Mouse (Mus musculus) CH12.LX (cell line): ENCODE data around the gene Cttnbp2.

Source experiments
- BHLHE40 ChIP-seq: IDR thresholded peaks from 2 replicates; pipeline ENCODE4 v1.6.1; 2011; ENCODE audit warnings: mild to moderate bottlenecking, low read depth, low read length, improper control_type of control experiment
- CHD2 ChIP-seq: IDR thresholded peaks from 2 replicates; pipeline ENCODE4 v1.6.1; 2011; ENCODE audit warnings: low read length, improper control_type of control experiment
- CTCF ChIP-seq, 2 experiments: IDR thresholded peaks in 1 of 2; conservative IDR thresholded peaks in 1 of 2; 2 replicates each; pipeline ENCODE4 v1.5.1; 2011 to 2012; ENCODE audit warnings: low read depth in 2 of 2, low read length in 2 of 2, improper control_type of control experiment in 1 of 2, inconsistent platforms in 1 of 2, mild to moderate bottlenecking in 1 of 2, moderate library complexity in 1 of 2
- EP300 ChIP-seq: IDR thresholded peaks from 2 replicates; pipeline ENCODE4 v1.6.1; 2011; ENCODE audit warnings: low read length, improper control_type of control experiment
- MAX ChIP-seq: IDR thresholded peaks from 2 replicates; pipeline ENCODE4 v1.6.1; 2011; ENCODE audit warnings: low read length, improper control_type of control experiment
- POLR2A ChIP-seq: IDR thresholded peaks from 2 replicates; pipeline ENCODE4 v1.6.1; 2011; ENCODE audit warnings: low read depth, mild to moderate bottlenecking, improper control_type of control experiment, low read length
- RAD21 ChIP-seq: IDR thresholded peaks from 2 replicates; pipeline ENCODE4 v1.6.1; 2011; ENCODE audit warnings: low read depth, mild to moderate bottlenecking, low read length, improper control_type of control experiment, moderate library complexity
- UBTF ChIP-seq: IDR thresholded peaks from 2 replicates; pipeline ENCODE4 v1.6.1; 2012; ENCODE audit warnings: low read depth, mild to moderate bottlenecking, inconsistent platforms, low read length, improper control_type of control experiment, moderate library complexity
- ZNF384 ChIP-seq: IDR thresholded peaks from 2 replicates; pipeline ENCODE4 v1.6.1; 2012; ENCODE audit warnings: low read depth, low read length, improper control_type of control experiment, inconsistent platforms

DNA sequence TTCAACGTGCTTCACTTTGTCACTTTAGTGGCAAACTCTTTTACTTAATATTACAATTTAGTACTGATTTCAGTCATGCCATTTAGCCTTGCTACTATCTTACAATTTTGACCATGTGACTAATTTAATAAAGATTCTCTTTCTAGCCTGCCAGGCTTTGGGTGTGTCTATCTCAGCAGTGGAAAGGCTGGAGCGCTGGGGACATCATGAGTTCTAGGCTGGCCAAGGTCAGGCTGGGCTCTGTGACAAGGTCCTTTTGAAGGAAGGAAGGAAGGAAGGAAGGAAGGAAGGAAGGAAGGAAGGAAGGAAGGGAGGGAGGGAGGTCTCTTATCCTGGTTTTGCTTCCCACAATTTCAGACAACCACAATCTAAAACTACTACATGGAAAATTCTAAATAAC lies 39.7 kb downstream of the Cttnbp2 start:
- TF ChIP-seq POLR2A (no peak), EP300 (no peak), MAX (no peak), BHLHE40 (no peak), RAD21 (no peak), ZNF384 (no peak), CHD2 (no peak), UBTF (no peak), CTCF (conservative IDR thresholded peaks at IDR 0.05 in 1 of 2, IDR thresholded peaks at IDR 0.05 in 1 of 2; ENCODE audit: low read depth in 2 of 2, low read length in 2 of 2) (no peak)
